10 mouse cellular contexts compared by ENCODE assay signal in the genomic region with DNA sequence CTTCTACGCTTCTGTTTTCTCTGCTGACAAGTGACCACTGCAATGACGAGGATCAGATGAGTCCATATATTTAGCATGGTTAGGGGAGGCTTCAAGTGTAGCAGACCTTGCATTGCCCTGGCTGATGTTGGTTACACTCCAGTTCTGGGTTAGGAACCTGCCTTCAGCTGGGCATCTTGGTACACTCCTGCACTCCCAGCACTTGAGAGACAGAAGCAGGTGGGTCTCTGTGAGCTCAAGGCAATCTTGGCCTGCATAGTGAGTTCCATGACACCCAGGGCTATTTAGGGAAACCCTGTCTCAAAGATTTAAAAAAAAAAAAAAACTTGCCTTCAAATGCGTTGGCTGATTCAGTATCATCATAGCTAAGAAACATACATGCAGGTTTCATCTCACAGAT.
"Had no signal": no experiment of that assay in that cellular context is flagged by ENCODE, and none has a peak within 500 bp of the region (broad histone marks: within the 10 kb centered on the region; RNA-seq: fewer than 3 reads in every experiment).

No protein-coding gene starts in this region.

- DNase-seq: lung, adult 18-20 months; lung, embryonic 14.5 days; lung, postnatal 10 days; lung, postnatal 4 days; midbrain, embryonic 14.5 days; right cerebral cortex, postnatal 14 days; spleen, adult 18-20 months; thymus, adult 18-20 months; thymus, postnatal 14 days; thymus, postnatal 36 days had no signal
